Mouse (Mus musculus) urinary bladder, adult 2 months (tissue): ENCODE results near the gene Fam49a. TPM values are rescaled to one million over a fixed set of nuclear protein-coding genes. Genes with fewer than 3 reads are reported as not detected.
"Not testable (repeated sequence)": the region's sequence is repeated elsewhere in the genome, so short reads cannot be mapped to it uniquely, and the experiment has no call there.

Source experiments
- DNase-seq: peaks from one replicate; pipeline ENCODE4 v3.0.0; 2022; ENCODE audit warnings: low spot score
- polyA plus RNA-seq: library from polyadenylated mRNA; depleted of rRNA; stranded (reverse); fragments of >200 nt; gene quantifications from 2 replicates; pipeline ENCODE4 v1.2.3, GENCODE M21; 2012; rRNA removed

Fam49a gene
- 12.3 and 18.9 TPM in 2 replicates for polyA plus RNA-seq

- DNase-seq: peak; percentile 89
Observed at GRCm38 (mm10) chr12:12261987-12262971, at the start of gene Fam49a. Fam49a (plus strand) TSS chr12:12262139.

- DNase-seq: no peak
Observed at GRCm38 (mm10) chr12:12213536-12213935, 48.4 kb upstream of the Fam49a start.

GRCm38 (mm10) chr12:12218947-12219346, 43.0 kb upstream of the Fam49a start:
- DNase-seq: no peak

- no peak for DNase-seq
Observed at GRCm38 (mm10) chr12:12220755-12221496, 41.0 kb upstream of the Fam49a start.

- DNase-seq: no peak
Observed at GRCm38 (mm10) chr12:12222585-12223290, 39.2 kb upstream of the Fam49a start.

DNA sequence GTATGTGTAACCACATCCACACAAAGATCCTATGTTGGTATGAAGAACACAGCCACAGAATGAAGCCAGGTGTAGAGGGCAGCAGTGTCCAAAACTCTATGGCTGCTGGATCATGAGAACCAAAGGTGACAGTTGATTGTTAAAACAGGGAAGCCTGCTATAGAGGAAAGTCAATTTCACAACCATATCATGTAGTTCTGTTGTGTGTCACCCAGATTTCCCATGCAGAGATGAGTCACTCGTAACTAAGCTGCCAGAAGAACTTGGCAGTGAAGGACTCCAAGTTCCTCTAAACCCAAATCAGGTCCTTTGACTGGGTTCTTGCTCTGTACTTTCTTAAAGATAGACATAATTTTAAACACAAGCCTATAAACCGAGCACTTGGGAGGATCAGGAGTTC, 38.6 kb upstream of the Fam49a start:
- DNase-seq: no peak

- no peak for DNase-seq
Observed at GRCm38 (mm10) chr12:12225706-12226105, 36.2 kb upstream of the Fam49a start.

DNA sequence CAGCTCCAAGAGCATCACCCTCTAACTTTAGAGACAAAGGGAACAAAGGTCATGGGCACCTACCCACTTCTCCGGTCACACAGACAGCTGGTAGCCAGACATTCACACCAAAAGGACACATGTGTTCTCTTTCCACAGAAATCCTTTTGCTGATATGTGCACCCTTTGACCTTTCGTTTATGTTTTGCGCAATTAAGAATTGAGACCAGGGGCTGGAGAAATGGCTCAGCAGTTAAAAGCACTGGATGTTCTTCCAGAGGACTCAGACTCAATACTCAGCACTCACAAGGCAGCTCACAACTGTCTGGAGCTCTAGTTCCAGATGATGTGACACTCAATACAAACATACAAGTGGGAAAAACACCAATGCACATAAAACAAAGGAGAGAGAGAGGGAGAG, 34.3 kb upstream of the Fam49a start:
- DNase-seq: no peak

GRCm38 (mm10) chr12:12230031-12230557, 31.8 kb upstream of the Fam49a start:
- no peak for DNase-seq

DNA sequence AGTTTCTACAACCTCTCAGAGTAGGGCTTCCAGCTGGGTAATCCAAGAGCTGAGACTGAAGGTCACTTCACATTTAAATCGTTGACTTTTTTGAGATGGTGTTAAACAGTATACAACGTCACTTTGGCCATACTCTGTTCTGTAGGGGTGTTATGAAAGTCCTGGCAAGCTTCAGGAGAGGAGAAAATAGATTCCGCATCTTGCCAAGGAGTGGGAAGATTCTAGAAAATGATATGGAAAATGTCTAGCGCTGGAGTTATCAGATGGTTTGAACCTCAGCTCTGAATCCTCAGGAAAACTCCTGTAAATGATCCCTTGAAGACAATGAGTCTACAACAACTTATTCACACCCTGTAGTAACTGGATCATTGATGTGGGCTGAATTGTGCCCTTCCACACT, 29.8 kb upstream of the Fam49a start:
- no peak for DNase-seq

- no peak for DNase-seq
Observed at GRCm38 (mm10) chr12:12236978-12237377, 25.0 kb upstream of the Fam49a start.

DNA sequence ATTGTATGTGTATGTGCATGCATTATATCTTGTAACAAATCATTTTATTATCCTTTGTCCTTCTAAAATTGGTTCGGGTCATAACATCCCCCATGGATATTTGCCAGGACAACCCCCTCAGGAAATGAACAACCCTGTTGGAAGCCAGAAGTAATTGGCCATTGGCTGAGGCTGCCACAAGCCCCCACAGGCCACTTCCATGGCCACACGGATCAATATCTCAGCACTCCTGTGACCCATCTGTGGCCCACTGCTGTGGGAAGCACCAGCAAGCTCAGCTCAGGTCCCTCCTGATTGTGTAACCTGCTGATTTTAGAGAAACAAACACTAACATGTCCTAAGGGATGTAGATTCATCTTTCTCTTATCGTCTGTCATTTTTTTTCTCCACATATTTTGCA, 22.4 kb upstream of the Fam49a start:
- DNase-seq: no peak

GRCm38 (mm10) chr12:12243148-12243547, 18.8 kb upstream of the Fam49a start:
- DNase-seq: no peak

DNA sequence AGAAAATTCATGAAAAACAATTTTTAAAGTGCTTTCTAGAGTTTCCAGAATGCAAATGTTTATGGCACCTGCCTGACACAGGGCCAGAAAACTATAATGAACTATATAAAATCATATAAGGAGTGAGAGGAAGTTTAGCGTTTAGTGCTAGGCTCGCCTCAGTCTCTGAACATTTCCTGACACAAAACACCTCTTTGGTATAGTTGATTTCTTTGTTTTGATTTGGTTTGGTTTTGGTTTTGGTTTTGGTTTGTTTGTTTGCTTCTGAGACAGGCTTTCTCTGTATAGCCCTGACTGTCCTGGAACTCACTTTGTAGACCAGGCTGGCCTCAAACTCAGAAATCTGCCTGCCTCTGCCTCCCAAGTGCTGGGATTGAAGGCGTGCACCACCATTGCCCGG, 14.9 kb upstream of the Fam49a start:
- not testable (repeated sequence) for DNase-seq

GRCm38 (mm10) chr12:12249521-12249920, 12.4 kb upstream of the Fam49a start:
- DNase-seq: no peak

DNA sequence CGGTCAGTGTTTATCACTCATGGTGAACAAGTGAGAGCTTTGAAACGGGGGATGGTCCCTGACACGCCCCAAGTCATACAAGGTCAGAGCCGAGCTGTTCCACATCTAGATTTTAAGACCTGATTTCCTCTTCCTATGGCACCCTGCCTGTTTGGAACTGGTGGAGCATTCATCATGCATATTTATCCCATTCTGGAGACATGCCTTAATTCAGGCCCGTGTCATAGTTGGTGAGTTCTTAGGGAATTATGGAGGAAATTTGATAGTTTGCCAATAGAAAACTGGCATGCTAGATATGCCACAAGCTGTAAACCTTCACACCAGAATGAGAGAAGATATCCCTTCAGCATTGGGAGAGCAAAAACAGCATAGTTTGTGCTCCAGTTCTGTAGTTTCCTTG, 8.4 kb upstream of the Fam49a start:
- no peak for DNase-seq

GRCm38 (mm10) chr12:12254139-12254538, 7.8 kb upstream of the Fam49a start:
- no peak for DNase-seq

DNA sequence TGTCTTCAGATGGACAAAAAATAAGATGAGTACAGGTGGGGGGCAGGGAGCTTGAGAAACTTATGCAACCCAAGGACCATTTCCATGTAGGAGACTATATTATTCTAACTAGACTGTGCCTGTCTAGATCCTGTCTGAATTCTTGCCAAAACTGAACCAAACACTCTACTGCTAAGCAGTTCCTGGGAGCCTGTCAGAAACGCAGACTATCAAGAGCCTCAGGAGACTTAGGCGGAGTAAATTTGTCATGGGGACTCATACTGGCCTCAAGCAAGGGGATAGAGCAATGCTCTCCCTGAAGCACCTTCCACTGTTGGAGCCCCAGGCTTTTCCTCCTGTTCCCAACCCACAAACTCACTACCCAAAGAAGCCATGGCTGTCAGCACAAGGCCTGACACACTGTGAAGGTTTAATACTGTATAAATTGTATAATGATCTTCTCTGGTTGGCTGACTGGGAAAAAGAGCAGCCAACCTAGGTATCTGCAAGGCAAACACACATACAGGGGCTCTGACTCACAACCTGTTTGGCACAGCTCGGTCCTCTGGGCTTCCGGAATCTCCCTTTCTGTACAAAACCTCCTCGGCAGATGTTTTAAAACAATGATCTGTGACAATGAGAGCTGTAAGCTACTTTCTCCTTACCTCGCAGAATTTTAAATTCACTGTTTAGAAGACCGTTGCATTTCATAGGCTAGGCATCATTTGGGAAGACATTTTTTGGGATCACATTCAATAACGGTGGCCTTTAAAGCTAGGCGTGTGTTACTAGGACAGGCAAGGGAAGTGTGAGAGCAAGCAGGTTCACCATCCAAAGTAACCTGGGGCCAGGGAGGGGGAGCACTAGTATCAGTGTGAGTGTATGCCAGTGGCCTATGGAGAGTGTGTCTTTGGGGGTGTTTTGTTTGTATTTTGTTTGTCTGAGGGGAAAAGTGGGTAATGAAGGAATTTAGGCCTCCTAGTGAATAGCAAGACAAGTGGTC, 669 bp upstream of the Fam49a start:
- DNase-seq: no peak

- no peak for DNase-seq
Observed at GRCm38 (mm10) chr12:12263371-12263791, 1.4 kb downstream of the Fam49a start.

- DNase-seq: no peak
Observed at GRCm38 (mm10) chr12:12264151-12264550, 2.2 kb downstream of the Fam49a start.

DNA sequence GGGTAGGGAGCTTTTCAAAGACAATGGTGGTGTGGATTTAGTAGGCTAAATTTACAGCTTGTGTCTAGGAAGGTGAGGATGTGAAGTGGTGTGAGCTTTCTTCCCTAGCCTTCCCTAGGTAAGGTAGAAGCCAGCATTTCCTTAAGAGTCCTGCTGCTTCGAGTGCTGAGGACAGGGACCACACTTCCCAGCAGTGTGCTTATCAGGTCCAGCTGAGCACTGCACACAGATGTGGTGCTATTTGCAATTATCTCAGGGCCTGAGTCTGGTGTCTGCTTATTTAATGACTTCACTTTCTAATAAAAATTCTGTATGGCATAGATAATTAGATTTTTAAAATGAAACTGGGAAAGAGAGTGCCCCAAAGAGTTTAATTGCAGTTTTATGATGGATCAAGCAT, 4.6 kb downstream of the Fam49a start:
- DNase-seq: no peak
